Mouse (Mus musculus): ENCODE measurements around the gene Zfp750.

DNA sequence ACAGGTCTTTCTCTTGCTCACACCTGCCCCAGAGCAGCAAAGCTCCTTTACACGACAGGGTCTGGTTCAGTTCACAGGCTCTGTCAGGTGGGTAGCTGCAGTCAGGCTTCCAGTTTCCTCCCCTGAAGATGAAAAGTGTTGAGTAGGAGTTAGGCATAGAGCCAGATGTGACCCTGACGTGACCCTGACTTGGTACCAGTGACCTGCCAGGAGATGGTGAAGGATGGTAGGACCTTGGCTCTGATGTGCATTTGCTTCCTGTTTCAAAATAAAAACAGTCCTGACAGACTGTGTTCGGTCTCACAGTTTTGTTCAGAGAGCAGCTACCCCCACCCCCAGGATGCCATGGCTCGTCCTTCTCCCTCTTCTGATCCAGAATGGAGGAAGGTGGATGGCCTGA lies 23.3 kb upstream of the Zfp750 start:
- TF ChIP-seq CTCF (IDR thresholded peaks at IDR 0.05; ENCODE audit: extremely low read depth, insufficient read depth, low read length): no peak
- TF ChIP-seq POLR2A (IDR thresholded peaks at IDR 0.05; ENCODE audit: extremely low read depth, insufficient read depth, low read length): no peak
